Mouse (Mus musculus): ENCODE data around the gene Acox3.

DNA sequence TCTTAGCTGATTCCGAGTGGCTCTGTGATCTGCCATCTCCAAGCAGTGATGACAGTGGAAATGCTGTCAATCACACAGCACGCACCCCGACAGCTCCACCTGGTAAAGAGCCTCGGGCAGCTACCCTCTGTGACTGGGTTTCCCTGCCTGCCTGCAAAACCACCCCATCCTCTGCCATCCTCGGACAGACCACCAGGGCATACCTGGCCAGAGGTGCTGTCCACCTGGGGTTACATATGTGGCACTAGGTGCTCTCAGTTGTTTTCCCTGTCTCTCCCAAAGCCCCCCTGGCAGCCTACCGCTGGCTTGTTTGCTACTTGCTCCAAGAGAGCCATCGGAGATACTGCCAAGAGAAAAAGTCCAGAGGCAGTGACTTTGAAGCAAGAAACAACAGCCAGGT, 24.0 kb downstream of the Acox3 start:
- TF ChIP-seq CTCF (IDR thresholded peaks at IDR 0.05; ENCODE audit: extremely low read depth, insufficient read depth, insufficient read length, insufficient replicate concordance) = no peak
- TF ChIP-seq POLR2A (IDR thresholded peaks at IDR 0.05; ENCODE audit: low read depth, low read length) = no peak

Measured in spleen, adult 2 months (tissue).